Mouse (Mus musculus): ENCODE data around the gene Fnip2.

GRCm38 (mm10) chr3:79494028-79494427 is 73.6 kb downstream of the Fnip2 start:
- TF ChIP-seq ZC3H11A (IDR thresholded peaks at IDR 0.05; ENCODE audit: borderline replicate concordance, low read depth, low read length): no peak
- no peak for TF ChIP-seq ZNF384 (IDR thresholded peaks at IDR 0.05; ENCODE audit: low read depth, low read length)
- TF ChIP-seq MAFK (IDR thresholded peaks at IDR 0.05; ENCODE audit: insufficient read depth, low read depth, low read length): no peak
- no peak for TF ChIP-seq CHD2 (IDR thresholded peaks at IDR 0.05; ENCODE audit: low read depth, low read length)
